Mouse (Mus musculus): Measurements from ENCODE around the gene Gm11060.

GRCm38 (mm10) chr2:105131061-105131810 lies 39.4 kb downstream of the Gm11060 start:
- TF ChIP-seq MAFK (IDR thresholded peaks at IDR 0.05; ENCODE audit: insufficient read depth, low read depth, low read length) (no peak), HCFC1 (IDR thresholded peaks at IDR 0.05; ENCODE audit: borderline replicate concordance, insufficient read depth, low read length) (no peak), ZC3H11A (IDR thresholded peaks at IDR 0.05; ENCODE audit: borderline replicate concordance, low read depth, low read length) (no peak), CHD2 (IDR thresholded peaks at IDR 0.05; ENCODE audit: low read depth, low read length) (no peak), ZNF384 (IDR thresholded peaks at IDR 0.05; ENCODE audit: low read depth, low read length) (no peak)

All from ES-E14 (cell line).